Mouse (Mus musculus) cerebellum, adult 11-12 months (tissue): ENCODE data around the gene Wnt7b.

Source experiments
- DNase-seq: peaks from one replicate; pipeline ENCODE4 v3.0.0; 2022

Wnt7b gene

GRCm38 (mm10) chr15:85582356-85582910 lies at the start of gene Wnt7b:
Gene Wnt7b (minus strand): TSS chr15:85582473.
- no peak for DNase-seq

- no peak for DNase-seq
These were observed 49.3 kb upstream of the Wnt7b start for GRCm38 (mm10) chr15:85631591-85631990.

- no peak for DNase-seq
These were observed 47.8 kb upstream of the Wnt7b start for GRCm38 (mm10) chr15:85629924-85630545.

DNA sequence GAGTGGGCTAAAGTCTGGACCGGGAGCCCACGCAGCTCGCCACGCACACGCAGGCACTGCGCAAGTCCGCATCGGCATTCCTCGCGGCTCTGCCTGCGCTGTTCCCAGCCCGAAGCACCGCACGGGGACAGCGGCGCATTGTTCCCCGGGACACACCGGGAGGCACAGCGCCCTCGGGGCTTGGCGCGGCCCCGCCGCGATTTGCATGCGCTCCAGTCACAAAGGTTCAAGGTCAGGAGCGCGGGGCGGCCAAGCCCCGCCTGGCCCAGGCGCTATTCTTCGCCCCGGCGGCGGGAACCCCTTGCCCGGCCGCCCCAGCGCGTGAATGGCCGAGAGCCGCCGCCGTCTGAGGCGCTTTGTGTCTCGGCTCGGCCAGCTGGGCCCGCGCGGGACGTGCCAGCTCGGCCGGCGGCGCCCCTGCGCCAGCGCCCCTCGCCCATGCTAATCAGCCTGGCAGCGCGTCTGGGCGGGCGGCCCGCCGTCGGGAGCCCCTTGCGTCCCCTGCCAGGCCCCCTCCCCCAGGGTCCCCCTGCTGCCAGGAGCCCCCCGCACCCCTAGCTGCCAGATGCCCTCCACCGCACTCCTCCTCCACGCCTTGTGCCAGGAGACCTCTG lies 43.5 kb upstream of the Wnt7b start:
- DNase-seq: no peak

- DNase-seq: no peak
These were observed 39.9 kb upstream of the Wnt7b start for GRCm38 (mm10) chr15:85622213-85622612.

GRCm38 (mm10) chr15:85615537-85616100 lies 33.3 kb upstream of the Wnt7b start:
- DNase-seq: no peak

GRCm38 (mm10) chr15:85615075-85615474 lies 32.8 kb upstream of the Wnt7b start:
- DNase-seq: no peak

DNA sequence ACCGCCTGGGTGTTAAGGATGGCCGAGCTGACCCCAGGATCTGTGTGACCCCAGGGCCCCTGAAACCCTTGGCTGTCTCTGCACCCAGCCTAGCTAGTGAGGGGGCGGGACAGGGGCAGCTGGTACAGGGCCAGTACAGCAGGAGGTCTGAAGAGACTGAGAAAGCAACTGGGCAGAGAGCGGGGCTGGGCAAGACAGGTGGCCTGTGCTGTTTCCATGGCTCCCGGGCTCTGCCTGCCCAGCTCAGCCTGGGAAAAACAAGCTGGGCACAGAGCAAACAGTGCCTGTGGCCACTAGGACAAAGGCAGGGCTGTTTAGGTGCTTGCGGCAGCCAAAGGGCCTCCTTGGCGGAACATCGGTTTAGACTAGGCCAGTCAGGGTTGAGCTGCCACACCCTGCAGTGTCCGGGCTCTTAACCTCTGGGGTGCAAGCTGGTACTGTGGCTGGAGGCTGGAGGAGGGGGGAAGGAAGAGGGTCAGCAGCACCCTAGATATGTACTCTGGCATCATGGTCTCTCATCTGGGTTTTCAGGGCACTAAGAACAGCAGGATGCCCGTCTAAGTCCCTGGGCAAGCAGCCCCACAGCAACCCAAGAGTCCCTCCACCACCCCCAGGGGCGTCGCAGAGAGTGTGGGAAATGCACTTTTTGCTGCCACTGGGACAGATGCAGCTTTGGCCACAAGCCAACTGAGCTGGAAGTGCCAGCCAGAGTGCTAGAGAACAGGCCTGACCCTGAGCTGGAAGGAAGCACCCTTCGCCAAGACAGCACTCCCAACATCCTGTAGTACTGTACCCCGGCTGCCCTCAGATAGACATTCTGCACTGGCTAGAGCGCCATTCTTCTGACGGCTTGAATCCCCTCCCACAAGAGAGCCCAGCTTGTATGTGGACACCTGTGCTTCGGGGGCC lies 31.3 kb upstream of the Wnt7b start:
- DNase-seq: peak; percentile 69

- no peak for DNase-seq
These were observed 30.5 kb upstream of the Wnt7b start for GRCm38 (mm10) chr15:85612660-85613357.

DNA sequence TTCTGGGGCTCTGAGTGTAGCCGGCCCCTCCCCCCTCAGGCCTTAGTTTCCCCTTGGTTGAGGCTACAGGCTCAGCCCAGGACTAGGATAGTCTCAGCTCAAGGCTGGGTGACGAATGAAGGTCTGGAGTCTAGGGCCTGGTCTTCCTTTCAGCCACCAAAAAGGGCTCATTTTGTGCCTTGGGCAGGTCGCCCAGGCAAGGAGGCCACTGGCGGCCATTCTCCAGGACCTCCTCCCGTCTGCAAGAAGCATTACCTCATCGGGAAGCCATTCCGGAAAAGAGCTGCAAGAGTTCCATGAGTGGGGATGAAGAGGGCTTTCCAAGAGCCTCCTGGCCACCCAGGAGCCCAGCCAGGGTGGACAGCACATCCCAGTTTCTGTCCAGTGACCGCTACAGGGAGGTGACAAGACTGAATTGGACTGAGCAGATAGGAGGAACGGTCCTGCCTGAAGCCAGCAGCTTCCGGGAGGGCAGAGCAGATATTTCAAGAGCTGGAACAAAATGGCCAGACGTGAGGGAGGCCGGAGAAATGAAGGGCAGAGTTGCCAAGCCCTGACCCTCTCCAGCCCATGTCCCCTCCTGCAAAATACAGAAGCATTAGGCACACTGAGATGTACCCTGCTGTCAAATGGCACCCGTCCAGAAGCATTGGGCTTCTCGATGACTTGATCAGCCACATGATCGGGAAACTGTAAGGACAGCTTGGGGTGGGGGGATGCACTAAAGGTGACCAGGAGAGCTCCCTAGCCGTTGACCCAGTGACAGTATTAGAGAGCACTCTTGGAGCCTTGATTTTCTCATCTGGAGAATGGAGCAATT lies 29.6 kb upstream of the Wnt7b start:
- DNase-seq: peak; percentile 71

GRCm38 (mm10) chr15:85610618-85611218 lies 28.4 kb upstream of the Wnt7b start:
- peak; percentile 91 for DNase-seq

GRCm38 (mm10) chr15:85610120-85610519 lies 27.8 kb upstream of the Wnt7b start:
- DNase-seq: no peak

GRCm38 (mm10) chr15:85609266-85610004 lies 27.2 kb upstream of the Wnt7b start:
- no peak for DNase-seq

- no peak for DNase-seq
These were observed 23.8 kb upstream of the Wnt7b start for GRCm38 (mm10) chr15:85605962-85606610.

- DNase-seq: no peak
These were observed 22.7 kb upstream of the Wnt7b start for GRCm38 (mm10) chr15:85604938-85605337.

GRCm38 (mm10) chr15:85604507-85604906 lies 22.2 kb upstream of the Wnt7b start:
- no peak for DNase-seq

DNA sequence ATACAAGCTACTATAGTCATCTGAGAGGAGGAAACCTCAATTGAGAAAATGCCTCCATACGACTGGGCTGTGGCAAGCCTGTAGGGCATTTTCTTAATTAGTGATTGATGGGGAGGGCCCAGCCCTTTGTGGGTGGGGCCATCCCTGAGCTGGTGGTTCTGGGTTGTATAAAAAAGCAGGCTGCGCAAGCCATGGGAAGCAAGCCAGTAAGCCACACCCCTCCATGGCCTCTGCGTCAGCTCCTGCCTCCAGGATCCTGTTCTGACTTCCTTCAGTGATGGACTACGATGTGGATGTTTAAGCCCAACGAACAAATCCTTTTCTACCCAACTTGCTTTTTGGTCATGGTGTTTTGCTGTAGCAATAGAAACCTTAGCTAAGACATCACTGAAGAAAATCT lies 21.1 kb upstream of the Wnt7b start:
- no peak for DNase-seq

DNA sequence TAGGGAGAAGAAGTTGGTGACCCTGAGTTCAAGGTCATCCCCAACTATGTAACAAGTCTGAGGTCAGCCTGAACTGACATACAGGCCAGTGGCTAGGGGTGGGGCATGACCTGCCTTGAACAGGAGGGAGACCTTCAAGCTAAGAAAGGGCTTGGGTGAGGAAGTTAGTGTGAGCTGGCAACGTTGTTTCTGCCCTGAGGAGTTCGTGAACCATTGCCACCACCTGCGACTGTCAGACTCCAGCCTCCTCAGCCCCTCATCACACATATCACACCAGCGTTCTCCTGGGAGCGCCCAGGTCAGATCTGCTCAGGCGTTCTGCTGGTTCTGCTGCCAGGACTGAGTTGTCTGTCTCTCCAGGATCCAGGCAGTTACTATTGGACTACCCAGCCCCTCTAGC lies 20.5 kb upstream of the Wnt7b start:
- DNase-seq: no peak

DNA sequence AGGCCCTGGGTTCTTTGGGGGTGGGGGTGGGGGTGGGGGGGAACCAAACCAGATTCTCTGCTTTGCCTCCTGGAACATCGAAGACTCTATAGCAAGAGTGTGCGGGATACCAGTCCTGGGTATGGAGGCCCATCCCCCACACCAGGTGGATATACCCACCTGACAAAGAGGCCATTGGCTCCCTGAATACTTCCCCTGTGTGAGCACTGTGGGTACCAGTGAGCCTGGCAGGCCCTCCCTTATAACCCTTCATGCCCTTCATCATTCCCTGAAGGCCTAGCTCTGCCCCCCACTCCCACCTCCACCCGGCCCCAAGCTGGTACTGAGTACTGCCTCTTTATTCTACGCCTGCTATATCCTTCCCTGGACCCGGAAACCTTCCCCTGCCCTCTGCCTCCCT lies 19.7 kb upstream of the Wnt7b start:
- no peak for DNase-seq

DNA sequence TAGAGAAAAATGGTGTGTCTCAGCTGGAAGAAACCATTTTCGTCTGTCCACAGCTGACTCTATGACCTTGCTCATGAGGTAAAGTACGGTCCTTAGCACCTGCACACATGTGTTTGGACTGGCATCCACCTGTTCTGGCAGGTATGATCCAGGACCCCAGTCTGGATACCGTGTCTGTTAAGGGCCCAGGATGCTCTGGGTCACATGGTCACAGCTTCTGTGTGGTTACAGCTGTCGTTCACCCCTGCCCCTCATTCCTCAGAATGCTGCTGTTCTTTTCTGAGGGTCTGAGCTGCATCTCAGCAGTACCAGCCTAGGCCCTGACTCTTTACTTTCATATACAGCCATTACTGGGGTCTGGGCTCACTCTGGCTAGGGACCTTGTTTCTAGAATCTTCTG lies 18.9 kb upstream of the Wnt7b start:
- no peak for DNase-seq
